Mouse (Mus musculus) liver, embryonic 14.5 days (tissue): ENCODE data around the gene Pigh.

Experiments used
- CTCF ChIP-seq: IDR thresholded peaks from 2 replicates; pipeline ENCODE4 v1.5.1; 2016; ENCODE audit warnings: antibody characterized with exemption, low read depth, control low read depth
- EP300 ChIP-seq: IDR thresholded peaks from 2 replicates; pipeline ENCODE4 v1.6.1; 2016; ENCODE audit warnings: antibody characterized with exemption, low read depth

- TF ChIP-seq CTCF = no peak
- TF ChIP-seq EP300 = no peak
These were observed 16.1 kb downstream of the Pigh start for GRCm38 (mm10) chr12:79073362-79073761.
